Mouse (Mus musculus): ENCODE data around the gene Kmt2e.

Kmt2e gene

DNA sequence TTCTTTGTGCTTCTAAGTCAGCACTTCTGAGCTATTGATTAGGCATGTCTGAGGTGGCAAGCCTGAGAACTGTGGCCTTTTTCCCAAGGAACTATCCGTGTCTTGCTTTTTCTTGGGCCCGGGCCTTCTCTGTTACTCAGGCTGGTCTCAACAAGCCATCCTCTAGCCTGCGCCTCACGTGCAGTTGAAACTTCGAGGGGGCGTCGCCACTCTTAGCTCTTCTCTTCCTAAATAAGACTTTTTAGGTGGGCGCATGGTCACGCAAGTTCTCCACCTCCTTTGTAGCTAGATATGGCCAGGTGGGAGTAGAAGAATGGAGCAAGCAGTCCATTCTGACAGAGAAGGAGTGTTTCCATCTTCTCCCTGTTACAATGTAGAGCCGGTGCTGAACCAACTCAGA is 22.6 kb upstream of the Kmt2e start:
- no peak for DNase-seq

DNA sequence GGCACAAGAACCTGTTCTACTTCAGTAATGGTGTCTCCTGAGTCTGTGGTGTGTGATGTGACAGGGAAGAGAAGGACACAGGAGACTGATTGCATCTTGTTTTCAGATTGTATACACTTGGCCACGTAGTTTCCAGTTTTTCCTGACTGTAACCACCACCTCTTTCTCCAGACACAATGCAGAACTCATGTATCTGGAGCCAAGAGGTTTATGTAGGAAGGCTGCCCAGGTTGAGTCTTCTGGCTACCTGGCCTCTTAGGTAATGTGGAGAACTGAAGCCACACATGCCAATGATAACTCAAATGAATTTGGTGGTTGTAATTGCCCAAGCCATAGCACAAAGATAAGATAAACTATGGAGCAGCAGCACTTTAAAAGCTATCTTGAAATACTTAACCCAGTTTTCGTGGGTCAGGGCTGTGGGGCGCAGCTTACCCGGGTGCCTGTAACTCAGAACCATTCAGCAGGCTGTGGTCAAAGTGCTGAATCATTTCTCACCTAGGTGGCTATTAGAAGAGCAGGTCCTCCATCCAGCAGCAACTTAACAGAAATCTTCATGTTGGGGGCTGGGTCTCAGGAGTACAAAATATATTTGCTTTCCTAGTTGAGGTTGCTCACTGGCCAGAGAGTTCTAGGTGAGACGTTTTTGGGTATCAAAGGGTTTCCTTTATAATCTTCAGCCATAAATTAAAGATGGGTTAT is 21.8 kb upstream of the Kmt2e start:
- no peak for DNase-seq

GRCm38 (mm10) chr5:23413058-23413457 is 21.2 kb upstream of the Kmt2e start:
- no peak for DNase-seq

GRCm38 (mm10) chr5:23413575-23414470 is 20.4 kb upstream of the Kmt2e start:
- peak; percentile 63 for DNase-seq

- DNase-seq: peak; percentile 34
Observed at GRCm38 (mm10) chr5:23414490-23415126, 19.6 kb upstream of the Kmt2e start.

DNA sequence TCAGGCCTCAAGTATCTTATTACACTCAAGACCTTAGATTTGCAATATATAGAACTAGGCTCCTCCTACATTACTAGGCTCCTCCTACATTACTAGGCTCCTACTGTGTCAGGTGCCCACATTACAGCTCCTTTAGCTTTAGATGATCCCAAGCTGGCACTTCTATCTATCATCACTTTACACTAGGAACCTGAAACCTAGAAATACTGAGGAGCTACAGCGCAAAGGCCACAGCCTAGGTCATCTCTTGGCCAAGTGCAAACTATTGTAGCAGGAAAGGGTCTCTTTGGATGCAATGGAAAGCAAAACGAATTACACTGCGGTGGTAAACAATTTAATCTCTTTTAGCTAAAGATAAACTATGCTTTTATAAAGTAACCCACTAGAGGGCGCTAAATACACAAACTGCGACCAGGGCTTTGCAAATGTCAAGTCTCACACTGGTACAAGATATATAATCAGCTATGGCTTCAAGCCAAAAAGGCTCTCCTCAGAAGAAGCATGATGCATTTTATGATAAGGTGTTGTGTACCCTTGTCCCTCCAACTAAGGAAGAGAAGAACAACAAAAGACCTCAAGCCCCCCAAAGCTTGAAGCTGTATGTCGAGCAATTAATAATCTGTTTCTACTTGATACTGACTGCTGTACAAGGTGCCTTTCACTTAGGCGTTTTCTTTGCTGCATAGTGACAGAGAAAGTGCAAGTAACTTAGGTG is 18.5 kb upstream of the Kmt2e start:
- DNase-seq: peak; percentile 59

DNA sequence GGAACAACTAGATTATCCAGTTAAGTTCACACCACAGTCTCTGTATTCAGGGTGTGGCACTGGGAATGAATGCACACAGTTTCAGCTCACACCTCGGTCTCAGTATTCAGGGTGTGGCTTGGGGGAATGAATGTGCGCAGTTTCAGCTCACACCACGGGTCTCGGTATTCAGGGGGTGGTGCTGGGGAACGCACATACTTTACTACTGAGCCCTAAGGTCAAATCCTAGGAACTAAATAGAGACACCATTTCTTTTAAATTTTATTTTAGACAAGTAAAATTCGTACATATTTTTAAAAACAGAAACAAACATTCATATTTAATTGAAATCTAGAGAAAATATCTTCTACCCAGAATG is 18.0 kb upstream of the Kmt2e start:
- no peak for DNase-seq

GRCm38 (mm10) chr5:23417716-23418115 is 16.5 kb upstream of the Kmt2e start:
- no peak for DNase-seq

DNA sequence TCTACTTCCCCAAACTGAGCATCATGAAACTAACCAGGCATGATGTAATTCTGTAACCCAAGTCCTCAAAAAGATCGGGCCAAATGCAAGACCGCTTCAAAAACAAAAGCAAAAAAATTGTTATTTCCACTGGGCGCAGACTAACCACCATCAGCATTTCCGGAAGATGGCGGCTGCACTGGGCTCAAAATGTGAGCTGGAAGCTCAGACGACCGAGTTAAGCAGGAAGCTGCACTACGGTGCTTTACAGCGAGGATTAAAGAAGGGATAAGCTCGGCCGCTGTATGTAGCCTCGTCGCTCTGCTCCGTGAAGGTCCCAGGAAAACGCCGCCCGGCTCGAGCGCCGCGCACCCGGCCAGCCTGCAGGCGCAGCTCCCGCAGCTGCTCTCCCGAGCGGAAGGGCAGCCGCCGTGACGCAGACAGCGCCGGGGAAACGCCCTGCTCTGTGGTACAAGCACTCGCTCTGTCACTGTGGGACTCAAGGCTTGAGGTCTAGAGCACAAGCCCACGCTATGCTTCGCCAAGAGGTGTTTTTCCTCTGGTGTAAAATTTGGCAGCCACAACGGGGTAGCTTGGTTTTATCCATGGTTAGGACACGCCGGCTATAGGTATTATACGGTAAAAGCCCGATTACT is 16.0 kb upstream of the Kmt2e start:
- peak; percentile 91 for DNase-seq

DNA sequence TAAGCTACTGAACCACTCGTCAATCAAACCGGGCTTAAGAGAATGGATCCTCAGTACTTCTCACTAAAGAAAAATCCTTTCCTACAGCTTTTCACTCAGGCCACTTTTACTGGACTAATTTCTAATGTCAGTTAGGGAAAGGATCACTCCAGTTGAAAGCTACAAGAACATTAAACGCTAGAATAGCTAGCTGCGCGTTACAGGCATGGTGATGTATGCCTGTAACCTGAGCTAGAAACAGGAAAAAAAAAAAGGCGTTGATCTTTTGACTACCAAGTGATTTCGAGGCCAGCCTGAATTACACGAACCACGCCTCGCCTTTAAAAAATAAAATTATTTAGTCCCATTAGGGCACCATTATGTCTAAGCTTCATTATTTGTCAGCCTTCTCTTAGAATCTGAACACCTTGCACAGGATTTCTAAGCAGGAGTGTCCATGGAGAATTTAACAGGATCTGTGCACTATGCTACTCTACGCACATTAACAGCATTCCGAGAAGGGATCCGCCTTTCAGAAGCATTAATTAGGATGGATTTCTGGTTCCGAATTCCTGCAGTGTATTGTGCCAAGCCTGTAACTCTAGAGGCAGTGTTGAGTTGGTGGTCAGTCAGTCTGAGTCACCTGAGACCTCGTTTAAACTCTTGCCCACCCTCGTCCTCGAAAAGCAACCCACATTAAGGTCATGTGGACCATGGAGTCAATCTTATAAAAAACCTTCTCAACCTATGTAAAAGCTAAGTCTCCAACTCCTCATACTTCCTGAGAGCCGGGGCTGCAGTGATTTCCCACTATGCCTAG is 15.2 kb upstream of the Kmt2e start:
- DNase-seq: no peak

DNA sequence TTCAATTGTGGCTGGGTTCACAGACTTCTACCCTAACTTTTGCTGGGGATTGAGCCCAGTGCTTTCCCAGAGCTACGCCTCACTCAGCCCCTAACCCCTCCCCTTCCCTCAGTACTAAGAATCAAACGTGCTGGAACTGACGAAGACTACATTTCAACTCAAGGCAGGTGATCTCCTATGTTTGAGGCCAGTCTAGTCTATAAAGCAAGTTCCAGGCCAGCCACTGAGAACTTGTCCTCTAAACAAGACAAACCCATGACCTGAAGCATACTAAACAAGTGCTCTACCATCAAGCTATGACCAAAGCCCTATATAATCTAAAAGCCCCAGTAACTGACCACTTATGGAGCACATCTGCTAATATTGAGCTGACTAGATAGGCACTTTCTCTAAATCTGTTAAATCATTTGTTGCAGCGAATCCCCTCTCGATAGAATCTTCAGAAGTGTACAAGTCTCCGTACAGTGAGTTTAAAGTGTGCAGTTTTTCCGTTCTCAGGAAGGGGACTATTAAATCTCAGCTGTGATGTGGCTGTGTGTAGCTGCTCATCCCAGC is 14.5 kb upstream of the Kmt2e start:
- DNase-seq: no peak

- DNase-seq: no peak
Observed at GRCm38 (mm10) chr5:23420410-23420809, 13.8 kb upstream of the Kmt2e start.

DNA sequence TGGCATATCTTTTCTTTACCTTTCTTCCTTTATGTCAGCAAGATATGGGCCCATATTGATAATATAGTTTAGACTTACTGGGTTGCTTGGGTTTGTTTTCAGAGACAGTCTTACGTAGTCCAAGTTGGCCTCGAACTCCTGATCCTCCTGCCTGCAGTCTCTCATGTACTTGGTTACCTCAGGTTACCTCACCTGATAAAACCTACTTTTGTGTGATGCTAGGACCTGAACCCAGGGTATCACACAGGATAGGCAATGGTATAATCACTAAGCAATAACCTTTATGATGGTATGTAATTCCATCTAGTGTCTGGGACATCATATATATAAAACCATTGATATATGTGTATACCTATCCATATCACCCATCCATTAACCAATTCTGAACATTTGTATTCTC is 12.8 kb upstream of the Kmt2e start:
- DNase-seq: no peak

DNA sequence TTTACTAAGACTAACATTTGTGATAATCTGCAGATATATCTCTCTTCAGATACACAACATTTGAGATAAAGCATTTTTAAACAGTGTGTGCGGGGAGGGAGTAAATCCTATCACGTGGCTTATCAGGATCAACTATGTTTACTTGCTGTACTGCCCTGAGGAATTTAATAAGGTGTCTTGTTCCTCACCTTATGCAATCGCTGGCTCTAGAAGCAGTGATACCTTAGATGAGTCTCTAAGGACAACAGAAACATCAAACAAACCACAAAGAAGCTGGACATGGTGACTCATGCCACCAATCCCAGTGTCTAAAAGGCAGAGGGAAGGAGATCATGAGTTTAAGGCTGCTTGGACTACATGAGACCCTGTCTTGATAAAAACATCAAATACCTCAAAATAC is 11.2 kb upstream of the Kmt2e start:
- DNase-seq: no peak

- DNase-seq: no peak
Observed at GRCm38 (mm10) chr5:23427501-23427900, 6.7 kb upstream of the Kmt2e start.

- DNase-seq: no peak
Observed at GRCm38 (mm10) chr5:23431070-23431864, 3.0 kb upstream of the Kmt2e start.

- DNase-seq: no peak
Observed at GRCm38 (mm10) chr5:23431948-23432707, 2.1 kb upstream of the Kmt2e start.

DNA sequence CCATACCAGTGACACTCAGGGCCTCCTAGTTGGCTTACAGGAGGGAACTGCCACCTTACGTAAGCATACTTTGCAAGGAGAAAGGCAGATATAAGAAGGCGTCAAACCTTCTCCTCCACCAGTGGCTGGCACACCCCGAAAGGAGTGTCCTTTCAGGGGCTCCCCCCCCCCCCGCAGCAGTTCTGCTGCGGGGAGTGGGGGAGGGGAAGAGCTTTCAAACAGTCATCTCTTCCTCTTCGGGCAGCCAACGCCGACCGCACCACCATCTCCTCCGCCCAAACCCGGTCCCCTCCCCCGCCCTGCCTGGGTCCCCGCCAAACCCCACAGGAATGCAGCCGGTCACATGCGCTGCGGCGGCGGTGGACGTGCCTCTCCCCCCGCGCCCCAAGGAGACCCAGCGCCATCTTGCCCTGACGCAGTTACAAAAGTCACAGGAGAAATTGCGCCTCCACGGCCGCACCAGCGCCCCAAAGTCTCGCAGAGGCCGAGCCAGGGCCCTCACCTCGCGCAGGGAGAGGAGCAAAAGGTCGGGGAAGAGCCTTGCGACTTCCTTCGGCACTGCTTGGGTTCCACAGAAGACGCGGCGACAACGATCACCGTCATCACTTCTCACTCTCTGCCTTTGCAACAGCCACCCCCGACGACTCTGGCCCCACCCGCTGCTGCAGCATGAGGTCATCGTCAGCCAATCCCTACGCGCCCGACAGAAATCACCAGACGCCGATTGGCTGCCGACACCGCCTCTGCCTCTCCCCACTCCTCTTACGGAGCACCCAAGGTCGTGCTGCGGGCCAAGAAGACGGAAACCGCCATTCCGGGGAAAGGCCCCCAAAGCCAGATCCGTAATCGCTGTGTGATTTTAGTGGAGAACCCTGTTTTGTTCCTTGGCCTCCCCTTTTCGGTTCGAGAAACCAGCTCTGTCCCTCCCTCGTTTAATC is 1.3 kb upstream of the Kmt2e start:
- DNase-seq: peak; percentile 100
